Mouse (Mus musculus): ENCODE measurements around the gene Tfec.

The Tfec gene

DNA sequence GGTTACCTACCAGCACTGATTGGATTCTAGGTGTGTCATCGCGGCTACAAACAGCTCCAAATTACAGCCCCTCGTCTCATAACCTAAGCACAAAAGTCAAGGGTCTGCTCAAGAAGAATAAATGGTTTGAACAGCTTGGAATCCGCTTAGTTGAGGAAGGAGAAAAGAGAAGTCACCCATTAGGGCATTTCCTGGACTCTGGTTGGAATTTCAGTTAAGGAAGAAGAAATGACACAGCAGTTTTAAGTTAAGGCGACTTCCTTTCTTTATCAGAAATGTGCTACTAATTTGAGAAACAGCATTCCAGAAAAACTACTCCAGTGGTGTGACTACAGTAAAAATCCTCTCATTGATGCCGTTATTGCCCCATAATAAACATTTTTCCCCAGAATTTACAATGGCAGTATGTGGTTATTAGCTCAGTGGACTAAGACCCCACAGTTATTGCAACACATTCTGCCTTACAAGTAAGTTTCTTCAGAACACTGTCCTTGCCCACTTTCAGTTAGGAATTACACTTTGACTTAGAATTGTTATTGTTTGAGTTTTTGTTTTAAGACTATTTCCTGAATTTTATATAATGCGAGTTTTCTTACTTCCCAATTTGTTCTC is at the start of gene Tfec:
Tfec (minus strand) TSS at position 191 of the 612 bp plus-strand sequence.
- no peak for DNase-seq (ENCODE audit: low spot score in 2 of 2)

DNA sequence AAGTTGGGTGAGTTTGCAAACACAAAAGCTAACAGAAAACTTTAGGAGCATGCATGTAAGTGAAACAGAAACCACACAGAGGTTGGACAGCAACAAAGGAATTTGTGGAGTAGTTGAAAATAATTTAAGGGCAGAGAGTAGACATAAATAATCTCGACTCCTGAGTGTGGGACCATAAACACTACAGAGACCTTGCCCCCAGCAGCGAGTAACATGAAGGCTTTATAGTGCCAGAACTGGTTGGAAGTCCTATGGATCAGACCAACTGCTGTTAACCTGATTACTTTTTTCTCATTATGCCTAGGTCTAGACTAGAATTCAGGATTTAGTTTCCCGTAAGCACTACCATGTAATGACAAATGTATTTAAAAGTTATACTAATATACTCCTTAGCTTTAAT is 49.6 kb upstream of the Tfec start:
- DNase-seq (ENCODE audit: low spot score in 2 of 2), result no peak

DNA sequence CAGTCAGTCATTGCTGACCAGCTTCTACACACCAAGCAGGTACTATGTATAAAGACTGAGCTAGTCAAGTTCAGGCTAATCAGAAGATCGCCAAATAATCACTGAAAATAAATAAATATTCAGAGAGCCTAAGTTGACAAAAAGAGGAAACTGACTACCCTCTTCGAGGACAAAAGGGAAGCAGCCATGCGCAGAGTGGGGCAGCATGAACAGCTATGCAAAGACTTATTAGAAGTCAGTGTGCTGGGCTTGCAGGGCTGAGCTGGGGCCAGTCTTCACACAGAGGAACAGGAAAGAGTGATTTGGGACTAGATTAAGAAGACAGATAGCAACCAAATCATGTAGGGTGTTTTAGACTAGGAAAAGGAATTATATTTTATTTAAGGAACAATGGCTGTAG is 45.3 kb upstream of the Tfec start:
- DNase-seq (ENCODE audit: low spot score in 2 of 2), result peak in 1 of 2 experiments; percentile 22

DNA sequence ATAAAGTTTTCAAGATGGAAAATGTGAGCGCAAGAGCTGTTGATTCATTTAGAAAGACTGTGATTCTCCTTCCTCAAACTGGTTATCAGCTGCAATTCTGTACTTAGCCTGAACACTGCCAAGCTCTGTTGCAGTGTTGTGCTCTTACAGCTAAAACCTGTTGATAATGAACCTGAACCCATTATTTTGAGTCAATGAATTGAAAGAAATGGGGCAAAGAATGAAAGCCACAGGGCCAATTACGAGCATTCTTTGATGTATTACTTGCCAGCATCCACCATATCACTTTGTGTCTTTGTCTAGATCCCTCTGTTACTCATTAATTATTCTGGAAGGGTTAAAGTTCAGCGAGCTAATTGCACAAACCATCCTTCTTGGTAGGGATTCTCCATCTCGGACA is 44.2 kb upstream of the Tfec start:
- no peak for DNase-seq (ENCODE audit: low spot score in 2 of 2)

DNA sequence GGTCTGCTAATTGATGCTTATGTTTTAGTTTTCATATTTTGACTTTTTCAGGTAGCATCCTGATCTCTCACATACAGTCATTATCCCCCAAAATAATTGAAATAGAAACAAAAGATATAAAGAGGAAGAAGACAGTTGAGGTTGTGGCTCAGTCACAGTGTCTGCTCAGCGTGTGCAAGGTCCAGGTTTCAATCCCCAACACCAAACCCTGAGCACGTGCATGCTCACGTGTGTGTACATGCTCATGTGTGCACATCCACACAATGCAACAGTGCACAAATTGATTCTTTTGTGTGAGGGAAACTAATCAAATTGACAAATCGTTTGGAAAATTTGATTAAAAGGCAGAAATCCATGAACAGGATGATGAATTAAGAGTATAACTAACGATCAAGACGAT is 32.8 kb upstream of the Tfec start:
- DNase-seq (ENCODE audit: low spot score in 2 of 2), result no peak

DNA sequence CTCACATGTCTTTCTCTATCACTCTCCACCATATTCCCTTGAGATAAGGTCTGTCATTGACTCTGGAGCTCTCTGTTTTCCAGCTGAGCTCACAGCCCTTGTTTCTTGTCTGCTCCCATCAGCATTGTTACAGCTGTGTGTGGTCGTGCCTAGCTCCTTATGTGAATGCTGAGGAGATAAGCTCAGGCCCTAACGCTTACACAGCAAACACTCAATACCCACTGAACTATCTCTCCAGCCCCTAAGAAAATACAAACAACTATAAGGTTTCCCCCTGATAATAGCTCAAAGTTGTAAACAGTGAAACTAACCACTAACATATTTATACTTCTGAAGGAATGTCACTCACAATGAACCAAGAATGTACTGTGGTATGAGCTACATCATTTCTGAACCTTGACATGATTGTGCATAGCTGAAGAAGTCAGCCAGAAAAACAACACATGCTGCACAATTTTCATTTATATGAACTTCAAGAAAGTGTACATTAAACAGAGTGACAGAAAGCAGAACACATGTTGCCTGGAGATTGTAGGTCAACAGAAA is 21.9 kb upstream of the Tfec start:
- no peak for DNase-seq (ENCODE audit: low spot score in 2 of 2)

DNA sequence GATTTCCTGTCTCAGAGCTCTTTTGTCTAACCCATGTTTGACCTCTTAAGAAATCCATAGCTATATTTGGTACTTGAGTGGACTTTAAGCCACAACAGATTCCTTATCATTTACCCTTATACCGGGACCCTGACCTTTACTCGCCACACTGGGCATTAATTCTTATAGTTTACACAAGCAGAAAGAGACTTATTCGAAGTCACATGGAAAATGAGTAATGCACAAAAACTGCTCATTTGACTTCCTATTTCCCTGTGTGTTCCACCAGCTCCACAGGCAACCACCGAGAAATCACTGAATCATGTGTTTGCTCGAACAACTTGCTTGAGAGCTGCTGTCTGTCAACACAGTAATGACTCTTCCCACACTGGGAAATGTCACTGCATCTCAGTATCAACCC is 6.4 kb downstream of the Tfec start:
- DNase-seq (ENCODE audit: low spot score in 2 of 2), result no peak

DNA sequence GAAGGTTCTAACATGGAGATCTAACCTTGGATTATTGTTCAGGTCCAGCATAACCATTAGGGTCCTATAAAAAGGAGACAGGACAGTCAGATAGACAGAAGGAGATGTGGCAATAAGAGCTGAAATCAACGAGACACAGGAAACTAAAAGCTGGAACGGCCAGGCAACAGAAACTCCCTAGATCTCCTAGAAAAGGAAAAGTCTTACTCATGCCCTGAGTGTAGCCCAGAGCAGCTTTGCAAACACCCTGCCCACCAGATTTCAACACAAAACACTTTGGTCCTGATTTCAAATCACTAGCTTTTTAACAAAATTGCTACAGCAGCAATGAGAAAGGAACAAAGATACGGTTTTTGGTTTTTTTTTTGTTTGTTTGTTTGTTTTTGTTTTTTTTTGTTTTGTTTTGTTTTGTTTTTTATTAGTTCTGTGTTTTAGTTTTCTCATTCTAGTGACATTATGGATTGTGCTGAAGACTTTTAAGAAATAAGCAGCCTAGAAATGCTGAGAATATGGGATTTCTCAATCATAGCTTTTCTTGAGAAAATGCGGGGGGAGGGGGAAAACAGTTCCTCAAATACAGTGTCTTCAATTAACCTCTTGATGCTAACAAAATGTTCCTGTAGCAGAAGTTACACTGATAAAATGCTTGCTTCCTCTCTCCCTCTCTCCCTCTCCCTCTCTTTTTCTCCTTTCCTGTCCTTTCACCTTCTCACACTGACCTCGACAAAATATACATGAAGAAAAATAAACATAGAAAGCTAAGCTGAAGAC is 14.5 kb downstream of the Tfec start:
- DNase-seq (ENCODE audit: low spot score in 2 of 2), result no peak

DNA sequence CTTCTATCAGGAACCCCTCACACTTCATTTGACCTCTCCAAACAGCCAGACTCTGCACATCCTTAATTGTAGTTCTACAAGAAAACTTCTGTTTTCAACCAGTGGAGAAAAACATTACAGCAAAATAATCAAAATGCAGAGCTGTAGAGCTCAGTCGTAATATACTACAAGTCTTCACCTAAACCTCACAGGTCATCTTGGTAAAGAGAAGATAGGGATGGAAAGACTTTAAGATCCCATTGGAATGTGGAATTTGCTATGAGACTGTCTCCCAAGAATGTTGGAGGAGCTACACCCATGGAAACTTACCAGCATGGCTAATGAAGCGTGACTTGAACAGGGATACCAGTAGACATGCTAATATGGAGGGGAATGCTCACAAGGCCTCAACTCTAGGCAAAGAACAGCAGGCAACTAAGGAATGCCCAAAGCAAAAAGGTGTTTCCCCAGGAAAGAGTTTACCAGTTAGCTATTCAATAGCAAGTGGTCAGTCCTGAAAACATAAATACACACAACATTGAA is 24.2 kb downstream of the Tfec start:
- no peak for DNase-seq (ENCODE audit: low spot score in 2 of 2)

DNA sequence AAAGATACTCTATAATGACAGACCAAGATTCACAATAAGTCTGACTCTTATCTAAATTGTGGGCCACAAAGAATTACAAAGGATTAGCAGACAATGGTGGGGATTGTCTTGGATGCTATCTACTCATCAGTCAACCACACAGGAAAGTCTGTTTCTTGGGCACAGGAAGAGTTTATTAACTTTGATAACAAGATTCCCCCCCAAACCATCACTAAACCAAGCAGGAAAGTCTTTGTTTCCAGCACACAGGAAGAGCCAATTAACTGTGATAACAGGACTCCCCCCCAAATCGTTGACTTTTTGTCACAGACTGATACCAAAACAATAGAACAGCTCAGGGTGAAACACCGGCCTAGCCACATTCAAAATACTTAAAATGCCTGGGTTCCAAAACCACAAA is 28.2 kb downstream of the Tfec start:
- DNase-seq (ENCODE audit: low spot score in 2 of 2), result no peak

DNA sequence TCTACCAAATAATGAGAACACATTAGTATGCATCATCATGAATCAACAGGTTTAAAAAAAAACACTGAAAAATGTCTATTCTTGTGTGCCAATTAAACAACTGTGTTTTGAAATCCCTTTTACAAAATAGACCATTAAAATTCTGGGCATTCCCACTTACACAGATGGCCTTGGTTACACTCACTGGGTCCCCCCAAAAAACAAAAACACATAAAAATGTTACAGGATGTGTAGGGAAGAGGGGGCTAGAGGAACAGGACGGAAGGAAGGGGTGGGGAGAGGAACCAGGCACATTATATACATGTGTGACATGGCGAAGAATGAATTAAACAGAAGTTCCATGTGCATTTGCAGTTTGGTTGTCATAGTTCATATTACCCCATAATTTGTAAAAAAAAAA is 29.9 kb downstream of the Tfec start:
- no peak for DNase-seq (ENCODE audit: low spot score in 2 of 2)

DNA sequence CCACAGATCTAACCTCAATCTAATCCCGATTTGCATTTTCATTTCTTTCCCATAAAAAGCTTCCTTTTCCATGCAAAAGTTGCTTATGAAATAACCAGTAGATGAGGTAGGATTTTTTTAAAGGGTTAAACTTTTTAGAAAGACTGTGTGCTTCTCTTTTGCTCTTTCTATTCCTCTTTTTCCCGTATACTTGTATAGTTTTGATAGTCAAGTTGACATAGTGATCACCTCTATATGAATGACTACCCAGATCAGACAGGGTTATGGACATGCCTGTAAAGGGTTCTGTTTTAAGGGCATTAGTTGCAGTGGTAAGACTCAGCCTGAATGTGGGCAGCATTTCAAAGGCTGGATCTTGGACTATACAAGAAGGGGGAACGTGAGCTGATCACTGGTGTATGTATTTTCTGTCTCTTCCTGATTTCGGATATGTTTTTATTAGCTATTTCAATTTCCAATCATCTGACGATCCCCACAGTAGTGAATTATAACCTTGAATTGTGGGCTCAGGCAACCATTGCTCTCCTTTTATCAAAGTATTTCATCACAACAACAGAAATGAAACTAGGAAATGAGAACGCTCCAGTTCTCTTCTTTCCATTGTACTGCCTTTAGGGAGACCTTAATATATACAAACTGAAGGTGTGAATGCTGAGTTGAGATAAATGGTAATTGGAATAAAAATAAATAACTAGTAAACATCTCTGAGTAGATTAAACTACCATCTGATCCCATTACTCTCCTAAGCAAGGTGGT is 35.3 kb downstream of the Tfec start:
- DNase-seq (ENCODE audit: low spot score in 2 of 2), result no peak

DNA sequence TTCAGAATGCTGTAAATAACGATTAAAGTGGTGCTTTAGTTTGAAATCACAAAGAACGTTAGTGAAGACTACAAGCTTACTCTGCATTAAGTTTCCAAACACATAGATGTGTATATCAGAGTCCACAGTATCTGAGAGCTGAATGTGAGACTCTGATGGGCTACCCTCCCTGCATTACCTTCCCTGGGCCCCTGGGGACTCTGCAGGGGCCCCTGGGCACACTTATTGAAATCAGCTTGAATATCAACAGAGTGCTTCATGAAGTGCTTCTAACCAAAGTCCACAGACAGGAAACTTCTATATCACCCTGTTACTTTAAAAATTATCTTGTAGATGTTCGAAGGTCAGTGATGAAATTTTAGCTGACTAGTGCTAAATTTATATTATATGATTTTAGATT is 36.2 kb downstream of the Tfec start:
- DNase-seq (ENCODE audit: low spot score in 2 of 2), result no peak

DNA sequence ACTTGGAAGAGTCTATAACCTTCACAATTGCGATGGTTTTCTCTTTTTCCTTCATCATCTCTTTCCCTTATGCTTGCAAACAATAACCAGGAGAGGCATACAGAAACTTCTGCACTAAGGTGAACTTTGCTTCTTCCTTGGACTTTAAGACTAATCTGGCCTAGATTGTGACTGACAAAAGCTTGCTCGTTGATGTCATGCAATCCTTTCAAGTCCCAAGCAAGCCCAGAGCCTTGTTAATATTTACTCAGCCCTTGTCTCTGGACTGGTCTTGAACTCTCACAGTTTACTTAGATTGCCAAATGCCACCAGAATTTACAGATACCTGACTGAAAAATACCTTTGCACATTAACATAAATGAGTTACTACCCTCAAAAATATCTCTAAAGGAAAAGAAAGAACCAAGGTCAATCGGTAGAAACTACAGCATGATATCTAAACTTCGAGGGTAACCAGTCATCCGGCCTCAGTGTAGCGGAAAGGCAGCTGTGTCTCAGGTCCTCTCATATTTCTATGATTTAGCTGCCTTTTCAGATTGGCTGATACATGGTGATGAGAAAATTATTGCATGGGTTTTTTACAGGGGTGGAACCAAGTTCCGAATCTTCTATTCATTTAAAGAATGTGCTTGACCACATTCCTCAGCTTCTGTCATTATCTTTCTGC is 42.2 kb downstream of the Tfec start:
- DNase-seq (ENCODE audit: low spot score in 2 of 2), result no peak

DNA sequence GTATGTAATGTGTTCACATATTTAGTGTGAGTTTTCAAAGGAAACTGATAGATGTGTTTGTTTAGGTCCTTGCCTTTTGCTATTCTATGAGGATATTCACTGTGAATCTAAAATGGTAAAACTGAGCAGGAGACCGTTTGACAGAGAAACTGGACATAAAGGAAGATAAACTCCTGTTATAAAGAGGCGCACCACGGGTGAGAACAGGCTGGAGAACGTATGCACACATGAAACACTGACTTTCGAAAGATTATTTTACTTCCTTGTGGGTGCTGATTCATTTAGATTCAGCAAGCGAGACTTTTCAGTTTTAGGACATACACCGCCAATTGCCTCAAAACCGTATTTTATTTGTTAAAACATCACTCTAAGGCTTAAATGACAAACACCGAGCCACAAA is 43.3 kb downstream of the Tfec start:
- DNase-seq (ENCODE audit: low spot score in 2 of 2), result no peak

DNA sequence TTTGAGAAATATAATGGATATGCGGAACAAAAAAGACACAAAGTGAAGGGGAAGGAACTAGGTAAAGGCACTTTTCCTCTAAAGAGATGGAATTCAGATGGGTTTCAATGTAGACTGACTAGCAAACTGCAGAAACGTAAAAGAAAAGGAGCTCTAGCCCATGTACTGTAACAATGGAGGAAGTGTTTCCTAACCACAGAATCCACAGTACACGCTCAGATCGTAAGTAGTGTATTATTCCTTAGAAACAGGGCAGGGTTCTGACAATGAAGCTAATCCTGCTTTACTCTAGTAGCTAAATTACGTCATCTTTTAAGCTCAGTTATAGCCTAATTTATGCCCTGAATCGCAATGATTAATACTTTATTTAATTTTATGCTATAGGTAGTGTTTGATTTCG is 51.7 kb downstream of the Tfec start:
- no peak for DNase-seq (ENCODE audit: low spot score in 2 of 2)

DNA sequence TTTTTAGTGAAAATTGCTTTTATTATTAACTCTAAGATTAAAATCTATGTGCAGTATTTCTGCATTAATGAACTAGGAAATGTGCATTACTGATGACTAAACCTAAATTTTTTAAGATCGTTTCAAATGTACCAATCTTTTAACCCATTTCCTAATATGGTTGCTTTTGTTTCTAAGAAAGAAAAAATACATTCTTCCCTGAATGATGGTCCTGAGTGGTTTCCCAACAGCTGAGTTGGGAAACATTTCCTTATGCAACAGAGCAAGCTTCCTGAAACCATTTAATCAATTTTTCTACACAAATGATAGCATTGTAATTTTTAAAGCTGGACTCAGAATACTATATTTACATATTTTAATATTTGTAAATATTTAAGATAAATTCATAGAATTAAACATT is 62.6 kb downstream of the Tfec start:
- no peak for DNase-seq (ENCODE audit: low spot score in 2 of 2)

DNA sequence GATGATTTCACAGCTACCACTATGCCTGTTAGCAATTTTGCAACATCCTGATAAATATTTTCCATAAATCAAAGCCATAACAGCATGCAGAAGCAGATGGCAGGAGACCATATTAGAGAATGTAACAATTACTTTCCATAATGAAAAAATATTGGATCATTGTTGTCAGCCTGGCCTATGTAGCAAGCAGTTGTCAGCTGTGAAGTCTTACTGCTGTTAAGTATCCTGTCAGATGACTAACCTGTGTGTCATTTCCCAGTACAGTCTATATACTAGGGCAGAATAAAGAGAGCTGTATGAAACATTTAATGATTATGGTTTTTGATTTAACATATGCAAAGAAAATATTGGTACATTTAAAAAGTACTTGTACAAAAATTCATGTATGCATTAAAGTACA is 69.9 kb downstream of the Tfec start:
- DNase-seq (ENCODE audit: low spot score in 2 of 2), result no peak

DNA sequence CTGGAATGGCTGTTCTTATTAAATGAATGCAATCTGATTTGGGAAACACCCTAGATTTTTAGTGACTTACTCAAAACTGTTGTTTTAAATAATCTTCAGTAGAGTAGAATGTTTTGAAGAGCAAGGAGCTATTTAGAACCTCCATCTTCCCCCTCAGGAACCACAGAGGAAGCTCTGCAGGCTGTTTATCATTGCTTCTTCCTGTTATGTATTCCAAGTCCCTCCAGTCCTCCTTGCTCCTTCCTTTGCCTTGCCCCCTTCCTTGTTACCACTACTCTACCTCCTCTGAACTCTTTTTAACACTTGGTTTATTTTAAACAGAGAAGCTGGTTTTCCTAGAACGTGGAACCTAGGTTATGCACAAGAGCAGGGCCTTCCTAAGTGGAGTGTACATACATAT is 76.3 kb downstream of the Tfec start:
- no peak for DNase-seq (ENCODE audit: low spot score in 2 of 2)

DNA sequence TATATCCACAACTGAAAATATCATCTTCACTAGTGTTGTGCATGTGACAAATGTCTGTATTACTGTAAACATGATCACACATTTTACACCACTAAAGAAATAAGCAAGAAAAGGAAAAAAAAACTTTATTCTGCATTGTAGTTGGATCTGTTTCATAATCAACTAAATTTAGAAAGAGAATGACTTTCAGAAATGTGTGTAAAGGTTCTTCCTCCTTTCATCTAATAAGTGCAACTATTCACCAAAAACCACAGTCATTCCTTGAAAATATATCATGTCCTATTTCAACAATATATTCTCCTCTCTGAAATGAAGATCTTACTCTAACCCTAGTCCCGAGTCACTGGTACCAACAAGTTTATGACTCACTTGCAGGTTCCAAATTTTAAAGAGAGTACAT is 91.9 kb downstream of the Tfec start:
- DNase-seq (ENCODE audit: low spot score in 2 of 2), result no peak

DNA sequence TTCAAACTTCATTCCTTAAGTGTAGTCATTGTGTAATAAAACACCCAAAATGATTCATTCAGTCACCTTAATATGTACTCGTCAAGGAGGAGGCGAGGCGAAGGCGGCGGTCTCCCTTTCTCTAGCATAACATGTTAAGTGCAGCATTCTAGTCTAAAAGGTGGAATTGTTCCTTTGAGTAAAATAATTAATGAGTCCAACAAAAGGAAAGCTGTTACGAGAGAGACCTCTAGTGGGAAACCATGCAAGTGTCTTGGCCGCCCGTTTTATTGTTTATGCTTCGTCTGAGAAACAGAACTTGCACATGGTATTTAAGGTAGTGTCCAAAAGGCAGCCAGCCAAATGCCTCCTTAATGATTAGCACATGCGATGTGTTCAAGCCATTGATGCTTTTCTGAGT is 100.6 kb downstream of the Tfec start:
- no peak for DNase-seq (ENCODE audit: low spot score in 2 of 2)

DNA sequence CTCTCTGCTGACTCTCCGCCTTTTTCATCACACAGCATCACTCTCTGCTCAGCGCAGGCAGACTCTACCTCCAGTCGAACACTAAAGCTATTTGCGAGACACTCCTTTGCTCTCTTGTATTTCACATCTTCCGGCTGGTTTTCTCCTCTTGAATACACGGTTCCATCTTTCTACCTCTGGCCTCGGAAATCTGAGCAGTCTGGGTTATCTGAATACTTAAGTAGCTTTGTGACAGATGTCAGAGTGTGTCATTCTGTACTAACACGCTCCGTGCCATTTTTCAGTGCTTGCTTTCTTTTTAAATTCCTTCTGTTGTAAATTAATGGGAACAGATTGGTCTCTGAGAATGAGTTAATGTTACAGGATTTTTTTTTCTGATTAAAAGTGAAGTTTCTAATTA is 101.3 kb downstream of the Tfec start:
- DNase-seq (ENCODE audit: low spot score in 2 of 2), result no peak

Data from spleen, postnatal 10 days (tissue).